Mouse (Mus musculus): ENCODE measurements around the gene Frmd4b. TPM values are rescaled to one million over a fixed set of nuclear protein-coding genes. Genes with fewer than 3 reads are reported as not detected.

The Frmd4b gene
- total RNA-seq, 1 experiment: 2.1 TPM

DNA sequence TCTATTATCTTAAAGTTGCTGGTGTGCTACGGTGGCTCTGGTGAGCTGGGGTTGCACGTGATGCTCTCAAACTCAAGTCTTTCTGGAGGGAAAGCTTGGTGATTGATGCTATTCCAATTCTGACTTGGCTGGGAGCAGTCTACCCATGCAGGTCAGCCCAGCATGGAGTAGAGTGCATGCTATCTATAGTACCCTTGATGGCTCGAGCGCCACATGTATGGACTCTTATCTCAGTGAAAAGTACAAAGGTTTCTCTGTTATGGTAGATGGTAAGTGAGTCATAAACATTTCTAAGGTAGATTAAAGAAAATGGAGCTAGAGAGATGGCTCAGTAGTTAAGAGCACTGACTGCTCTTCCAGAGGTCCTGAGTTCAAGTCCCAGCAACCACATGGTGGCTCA lies 374.8 kb downstream of the Frmd4b start:
- DNase-seq (ENCODE audit: low read depth, low spot score): no peak
- in situ Hi-C loops (cut with MboI; ENCODE audit: low sequenced_read_pairs in 2 of 2, unreplicated experiment in 2 of 2): no loop called here
- H3K36me3 ChIP-seq (ENCODE audit: control insufficient read depth, insufficient read depth, low read length, poor library complexity, severe bottlenecking): no peaks in the 10 kb centered on the region

DNA sequence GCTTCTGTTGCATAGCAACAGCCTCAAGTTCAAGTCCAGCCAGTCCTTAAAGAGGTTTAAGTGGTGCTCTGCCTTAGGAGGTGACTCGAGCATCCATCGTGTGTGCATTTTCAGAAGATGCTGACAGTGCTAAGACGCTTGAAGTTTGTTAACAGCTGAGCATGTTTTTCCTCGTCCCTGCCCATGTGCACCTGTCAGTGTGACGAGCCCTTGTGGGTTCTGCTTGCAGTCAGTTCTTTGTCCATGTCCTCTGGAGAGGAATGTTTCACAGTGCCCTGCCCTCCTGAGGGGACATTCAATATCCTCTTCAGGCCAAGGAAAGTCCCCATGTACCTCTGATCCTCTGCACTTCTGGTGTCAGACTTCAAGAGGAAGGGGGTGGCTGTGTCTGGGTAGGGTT lies 377.2 kb downstream of the Frmd4b start:
- in situ Hi-C loops (cut with MboI; ENCODE audit: low sequenced_read_pairs in 2 of 2, unreplicated experiment in 2 of 2): no loop called here
- no peak overlapping the region for H3K27ac ChIP-seq (ENCODE audit: insufficient read depth, low read depth, low read length, poor library complexity, severe bottlenecking)
- no peak for TF ChIP-seq MAFK (IDR thresholded peaks at IDR 0.05; ENCODE audit: insufficient read depth, low read depth, low read length)
- no peak for TF ChIP-seq HCFC1 (IDR thresholded peaks at IDR 0.05; ENCODE audit: borderline replicate concordance, insufficient read depth, low read length)
- TF ChIP-seq CHD2 (IDR thresholded peaks at IDR 0.05; ENCODE audit: low read depth, low read length): no peak
- TF ChIP-seq ZNF384 (IDR thresholded peaks at IDR 0.05; ENCODE audit: low read depth, low read length): no peak
- TF ChIP-seq ZC3H11A (IDR thresholded peaks at IDR 0.05; ENCODE audit: borderline replicate concordance, low read depth, low read length): no peak
- no peaks in the 10 kb centered on the region for H3K9me3 ChIP-seq (ENCODE audit: control insufficient read depth, insufficient read depth, low read depth, low read length)
- no peak for DNase-seq (ENCODE audit: low read depth, low spot score)
- H3K4me1 ChIP-seq (ENCODE audit: control insufficient read depth in 2 of 2, insufficient read depth in 2 of 2, low read length in 2 of 2, poor library complexity in 1 of 2): no peaks in the 10 kb centered on the region
- no peak overlapping the region for H3K9ac ChIP-seq (ENCODE audit: insufficient read depth, low read depth, low read length, poor library complexity, severe bottlenecking)
- H3K36me3 ChIP-seq (ENCODE audit: control insufficient read depth, insufficient read depth, low read length, poor library complexity, severe bottlenecking): no peaks in the 10 kb centered on the region
- H3K4me3 ChIP-seq (ENCODE audit: insufficient read depth in 1 of 2, low read depth in 1 of 2, low read length in 2 of 2, poor library complexity in 1 of 2, severe bottlenecking in 1 of 2): no peak overlapping the region

More for the DNA sequence above, 374.8 kb downstream of the Frmd4b start:
- Histone ChIP-seq H3K9ac (ENCODE audit: insufficient read depth, low read depth, low read length, poor library complexity, severe bottlenecking) (no peak overlapping the region), H3K4me3 (ENCODE audit: insufficient read depth in 1 of 2, low read depth in 1 of 2, low read length in 2 of 2, poor library complexity in 1 of 2, severe bottlenecking in 1 of 2) (no peak overlapping the region), H3K4me1 (ENCODE audit: control insufficient read depth in 2 of 2, insufficient read depth in 2 of 2, low read length in 2 of 2, poor library complexity in 1 of 2) (no peaks in the 10 kb centered on the region), H3K27ac (ENCODE audit: insufficient read depth, low read depth, low read length, poor library complexity, severe bottlenecking) (no peak overlapping the region), H3K9me3 (ENCODE audit: control insufficient read depth, insufficient read depth, low read depth, low read length) (no peaks in the 10 kb centered on the region)
- TF ChIP-seq CHD2 (IDR thresholded peaks at IDR 0.05; ENCODE audit: low read depth, low read length): no peak
- TF ChIP-seq ZC3H11A (IDR thresholded peaks at IDR 0.05; ENCODE audit: borderline replicate concordance, low read depth, low read length): no peak
- TF ChIP-seq HCFC1 (IDR thresholded peaks at IDR 0.05; ENCODE audit: borderline replicate concordance, insufficient read depth, low read length): no peak
- no peak for TF ChIP-seq MAFK (IDR thresholded peaks at IDR 0.05; ENCODE audit: insufficient read depth, low read depth, low read length)
- no peak for TF ChIP-seq ZNF384 (IDR thresholded peaks at IDR 0.05; ENCODE audit: low read depth, low read length)

DNA sequence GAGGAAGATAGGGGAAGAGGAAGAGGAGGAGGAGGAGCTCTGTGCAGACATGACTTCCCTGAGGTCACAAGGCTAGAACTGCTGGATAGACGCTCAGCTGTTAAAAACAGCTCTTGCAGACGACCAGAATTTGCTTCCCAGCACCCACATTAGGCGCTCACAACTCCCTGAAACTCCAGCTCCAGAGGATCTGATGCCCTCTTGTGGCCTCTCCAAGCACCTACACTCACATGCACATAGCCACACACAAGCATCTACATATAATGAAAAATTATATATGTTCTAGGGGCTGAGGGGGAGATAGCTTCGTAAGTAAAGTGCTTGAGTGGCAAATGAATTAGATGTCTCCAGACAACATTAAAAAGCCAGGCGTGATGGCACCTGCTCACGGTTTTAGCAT lies 378.0 kb downstream of the Frmd4b start:
- Histone ChIP-seq H3K27ac (ENCODE audit: insufficient read depth, low read depth, low read length, poor library complexity, severe bottlenecking) (no peak overlapping the region), H3K4me1 (ENCODE audit: control insufficient read depth in 2 of 2, insufficient read depth in 2 of 2, low read length in 2 of 2, poor library complexity in 1 of 2) (no peaks in the 10 kb centered on the region), H3K9ac (ENCODE audit: insufficient read depth, low read depth, low read length, poor library complexity, severe bottlenecking) (no peak overlapping the region), H3K36me3 (ENCODE audit: control insufficient read depth, insufficient read depth, low read length, poor library complexity, severe bottlenecking) (no peaks in the 10 kb centered on the region), H3K4me3 (ENCODE audit: insufficient read depth in 1 of 2, low read depth in 1 of 2, low read length in 2 of 2, poor library complexity in 1 of 2, severe bottlenecking in 1 of 2) (no peak overlapping the region), H3K9me3 (ENCODE audit: control insufficient read depth, insufficient read depth, low read depth, low read length) (no peaks in the 10 kb centered on the region)
- in situ Hi-C loops (cut with MboI; ENCODE audit: low sequenced_read_pairs in 2 of 2, unreplicated experiment in 2 of 2): no loop called here
- TF ChIP-seq HCFC1 (IDR thresholded peaks at IDR 0.05; ENCODE audit: borderline replicate concordance, insufficient read depth, low read length): no peak
- TF ChIP-seq ZC3H11A (IDR thresholded peaks at IDR 0.05; ENCODE audit: borderline replicate concordance, low read depth, low read length): peak; percentile 29; the same call in 1 of the 2 replicates
- TF ChIP-seq CHD2 (IDR thresholded peaks at IDR 0.05; ENCODE audit: low read depth, low read length): no peak
- no peak for DNase-seq (ENCODE audit: low read depth, low spot score)

Other genes with a start within 250 kb of the Frmd4b start
- gene Mitf, start 189.5 kb upstream of the Frmd4b start, total RNA-seq (2012; rRNA removed): 9.3 and 11.6 TPM in 2 replicates